Mouse (Mus musculus): ENCODE measurements around the gene Atp6ap1. TPM values are rescaled to one million over a fixed set of nuclear protein-coding genes. Genes with fewer than 3 reads are reported as not detected.

The Atp6ap1 gene
- polyA plus RNA-seq, 1 experiment, result 120 TPM

DNA sequence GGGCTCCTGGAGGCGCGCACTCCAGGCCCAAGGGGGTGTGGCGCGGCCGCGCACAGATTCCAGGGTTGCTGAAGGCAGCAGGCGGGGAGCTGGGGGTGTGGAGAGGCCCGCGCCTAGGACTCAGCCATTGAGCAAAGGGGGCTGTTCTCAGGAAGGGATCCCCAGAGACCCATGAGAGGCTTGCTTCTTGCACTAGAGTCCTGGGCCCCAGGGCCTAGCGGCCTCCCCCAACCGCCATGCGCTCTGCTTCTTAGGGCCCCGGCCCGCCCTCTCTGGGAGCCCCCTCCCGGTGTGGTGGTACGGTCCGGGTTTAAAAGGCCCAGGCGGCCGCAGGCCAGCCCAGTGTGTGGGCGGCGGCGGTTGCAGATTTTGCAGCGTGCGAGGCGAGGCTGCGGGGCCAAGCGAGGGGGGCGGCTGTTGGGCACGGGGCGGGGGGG, 31.8 kb downstream of the Atp6ap1 start, which contains the start of gene Plxna3:
TSS of gene Plxna3 (plus strand) at position 342 of the 437 bp plus-strand sequence.
- Histone ChIP-seq H3K36me3 (ENCODE audit: control insufficient read depth, insufficient read depth) (no peaks in the 10 kb centered on the region), H3K79me2 (ENCODE audit: control insufficient read depth, insufficient read depth) (peaks cover 26% of the 10 kb centered on the region), H3K79me3 (ENCODE audit: low read depth) (no peaks in the 10 kb centered on the region), H3K4me3 (ENCODE audit: insufficient read depth, poor library complexity, severe bottlenecking) (peak within 1 kb of the TSS; percentile 39), H3ac (ENCODE audit: control insufficient read depth, insufficient read length, low read depth) (peak within 1 kb of the TSS; percentile 84), H3K27me3 (ENCODE audit: control insufficient read depth, insufficient read depth, insufficient read length) (no peaks in the 10 kb centered on the region)
- TF ChIP-seq MYOD1 (IDR thresholded peaks at IDR 0.05; ENCODE audit: control insufficient read depth, insufficient read length, low read depth) (no peak), CEBPB (IDR thresholded peaks at IDR 0.05; ENCODE audit: low read depth) (no peak), FOSL1 (IDR thresholded peaks at IDR 0.05; ENCODE audit: insufficient read depth, low read length, poor library complexity, severe bottlenecking) (no peak), MYOG (IDR thresholded peaks at IDR 0.05; ENCODE audit: control insufficient read depth, extremely low read depth, insufficient read length) (no peak), USF1 (IDR thresholded peaks at IDR 0.05; ENCODE audit: low read depth) (no peak), CTCF (IDR thresholded peaks at IDR 0.05; ENCODE audit: control insufficient read depth, insufficient read depth, insufficient read length) (no peak), MAX (IDR thresholded peaks at IDR 0.05) (peak; percentile 25)

DNA sequence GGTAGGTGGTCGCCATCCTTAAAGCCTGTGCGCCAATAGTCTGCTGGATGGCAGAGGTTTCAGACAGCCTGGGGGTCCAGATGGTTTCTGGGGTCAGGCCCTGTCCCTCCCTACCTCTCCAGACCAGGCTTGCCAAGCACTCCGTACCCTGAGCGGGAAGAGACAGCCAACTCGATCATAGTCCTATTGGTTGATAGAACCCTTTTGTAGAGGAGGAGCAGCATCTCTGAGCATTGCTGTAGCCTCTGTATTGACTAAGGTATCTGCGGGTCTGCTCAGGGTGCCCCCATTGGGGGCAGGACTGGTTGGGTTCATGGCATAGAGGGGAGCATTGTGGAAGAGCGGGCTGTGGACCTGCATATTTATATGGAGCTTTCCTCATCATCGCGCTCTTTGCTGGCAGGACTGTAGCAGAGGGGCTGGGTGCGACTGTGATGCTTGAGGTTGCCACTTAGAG, 32.3 kb downstream of the Atp6ap1 start:
- H3K79me3 ChIP-seq (ENCODE audit: low read depth), result no peaks in the 10 kb centered on the region
- H3K36me3 ChIP-seq (ENCODE audit: control insufficient read depth, insufficient read depth), result no peaks in the 10 kb centered on the region
- no peak for TF ChIP-seq CEBPB (IDR thresholded peaks at IDR 0.05; ENCODE audit: low read depth)
- TF ChIP-seq MAX (IDR thresholded peaks at IDR 0.05), result peak; percentile 4
- peak overlapping the region; percentile 39 for H3K4me3 ChIP-seq (ENCODE audit: insufficient read depth, poor library complexity, severe bottlenecking)
- H3K27me3 ChIP-seq (ENCODE audit: control insufficient read depth, insufficient read depth, insufficient read length), result no peaks in the 10 kb centered on the region
- peaks cover 26% of the 10 kb centered on the region for H3K79me2 ChIP-seq (ENCODE audit: control insufficient read depth, insufficient read depth)
- peak overlapping the region; percentile 84 for H3ac ChIP-seq (ENCODE audit: control insufficient read depth, insufficient read length, low read depth)

GRCm38 (mm10) chrX:74330166-74330930, 33.5 kb downstream of the Atp6ap1 start:
- H3ac ChIP-seq (ENCODE audit: control insufficient read depth, insufficient read length, low read depth), result peak overlapping the region; percentile 12
- no peak for TF ChIP-seq FOSL1 (IDR thresholded peaks at IDR 0.05; ENCODE audit: insufficient read depth, low read length, poor library complexity, severe bottlenecking)
- H3K79me2 ChIP-seq (ENCODE audit: control insufficient read depth, insufficient read depth), result peaks cover 26% of the 10 kb centered on the region
- no peaks in the 10 kb centered on the region for H3K36me3 ChIP-seq (ENCODE audit: control insufficient read depth, insufficient read depth)
- no peaks in the 10 kb centered on the region for H3K27me3 ChIP-seq (ENCODE audit: control insufficient read depth, insufficient read depth, insufficient read length)
- H3K4me3 ChIP-seq (ENCODE audit: insufficient read depth, poor library complexity, severe bottlenecking), result peak overlapping the region; percentile 39
- no peaks in the 10 kb centered on the region for H3K79me3 ChIP-seq (ENCODE audit: low read depth)

DNA sequence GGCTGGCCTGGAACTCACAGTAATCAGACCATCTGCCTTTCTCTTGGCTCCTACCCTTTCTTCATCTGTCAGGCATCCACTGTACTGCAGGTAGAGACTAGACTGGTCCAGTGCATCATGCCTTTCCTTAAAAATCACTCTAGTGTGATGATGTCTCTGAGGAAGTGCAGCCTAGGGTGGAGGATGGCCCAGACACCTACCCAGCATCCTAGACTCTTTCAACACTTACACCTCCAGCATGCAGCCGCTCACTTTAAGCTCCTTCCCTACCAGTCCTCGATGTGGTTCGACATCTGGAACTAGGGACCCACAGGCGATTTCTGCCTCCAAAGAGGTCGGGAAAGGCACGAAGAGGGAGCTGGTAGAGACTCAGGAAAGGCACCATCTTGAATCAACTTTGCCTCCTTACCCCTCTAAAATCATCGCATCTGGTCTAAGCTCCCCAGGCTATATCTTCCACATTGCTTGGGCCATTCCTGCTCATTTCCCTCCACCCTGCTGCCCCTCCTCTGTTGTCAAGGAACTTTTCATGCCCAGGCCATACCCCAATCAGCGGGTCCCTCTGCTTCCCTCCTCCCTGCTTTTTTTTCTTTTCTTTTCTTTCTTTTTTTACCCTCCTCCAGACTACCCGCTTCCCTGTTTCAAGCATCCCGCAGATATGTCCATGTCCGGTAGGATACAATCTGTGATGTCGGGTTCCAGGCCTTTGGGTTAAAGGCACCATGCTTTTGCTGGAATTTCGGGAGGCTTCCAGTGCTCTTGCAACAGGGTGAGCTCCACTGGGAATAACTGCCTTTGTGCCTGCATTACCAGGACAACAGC, 56.0 kb downstream of the Atp6ap1 start:
- H3K4me3 ChIP-seq (ENCODE audit: insufficient read depth, poor library complexity, severe bottlenecking), result peak overlapping the region; percentile 39

GRCm38 (mm10) chrX:74353467-74353770, 56.5 kb downstream of the Atp6ap1 start, which contains the start of gene Lage3:
Gene Lage3, minus strand, starts transcription at chrX:74353618.
- TF ChIP-seq CEBPB (IDR thresholded peaks at IDR 0.05; ENCODE audit: low read depth), result no peak
- no peak for TF ChIP-seq CTCF (IDR thresholded peaks at IDR 0.05; ENCODE audit: control insufficient read depth, insufficient read depth, insufficient read length)
- TF ChIP-seq MYOD1 (IDR thresholded peaks at IDR 0.05; ENCODE audit: control insufficient read depth, insufficient read length, low read depth), result no peak
- no peak for TF ChIP-seq MAX (IDR thresholded peaks at IDR 0.05)
- Histone ChIP-seq H3K27me3 (ENCODE audit: control insufficient read depth, insufficient read depth, insufficient read length) (no peaks in the 10 kb centered on the region), H3K79me3 (ENCODE audit: low read depth) (peaks cover 2% of the 10 kb centered on the region), H3ac (ENCODE audit: control insufficient read depth, insufficient read length, low read depth) (peak within 1 kb of the TSS; percentile 38), H3K4me3 (ENCODE audit: insufficient read depth, poor library complexity, severe bottlenecking) (peak within 1 kb of the TSS; percentile 39), H3K79me2 (ENCODE audit: control insufficient read depth, insufficient read depth) (peaks cover 6% of the 10 kb centered on the region), H3K36me3 (ENCODE audit: control insufficient read depth, insufficient read depth) (peaks cover 3% of the 10 kb centered on the region)

More for the DNA sequence above, 56.0 kb downstream of the Atp6ap1 start:
- Histone ChIP-seq H3K27me3 (ENCODE audit: control insufficient read depth, insufficient read depth, insufficient read length) (no peaks in the 10 kb centered on the region), H3K79me3 (ENCODE audit: low read depth) (peaks cover 2% of the 10 kb centered on the region), H3K79me2 (ENCODE audit: control insufficient read depth, insufficient read depth) (peaks cover 6% of the 10 kb centered on the region), H3K36me3 (ENCODE audit: control insufficient read depth, insufficient read depth) (peaks cover 3% of the 10 kb centered on the region), H3ac (ENCODE audit: control insufficient read depth, insufficient read length, low read depth) (peak overlapping the region; percentile 38)
- no peak for TF ChIP-seq MYOG (IDR thresholded peaks at IDR 0.05; ENCODE audit: control insufficient read depth, extremely low read depth, insufficient read length)
- no peak for TF ChIP-seq USF1 (IDR thresholded peaks at IDR 0.05; ENCODE audit: low read depth)
- TF ChIP-seq MYOD1 (IDR thresholded peaks at IDR 0.05; ENCODE audit: control insufficient read depth, insufficient read length, low read depth), result no peak
- TF ChIP-seq MAX (IDR thresholded peaks at IDR 0.05), result no peak
- TF ChIP-seq CEBPB (IDR thresholded peaks at IDR 0.05; ENCODE audit: low read depth), result no peak
- TF ChIP-seq FOSL1 (IDR thresholded peaks at IDR 0.05; ENCODE audit: insufficient read depth, low read length, poor library complexity, severe bottlenecking), result no peak
- TF ChIP-seq CTCF (IDR thresholded peaks at IDR 0.05; ENCODE audit: control insufficient read depth, insufficient read depth, insufficient read length), result no peak

Small RNA genes lying within 50 kb of the gene (microRNA-seq; reads per million reads assigned to microRNA genes)
- gene Mir7091 (ENCODE audit: borderline microRNAs expressed) (1.1 reads per million, percentile 24 among the genes with 10 or more reads in this experiment), gene Mir7092 (ENCODE audit: borderline microRNAs expressed) (not detected)

Other genes starting within 250 kb of the Atp6ap1 start
- gene Opn1mw, start 169.6 kb upstream of the Atp6ap1 start, polyA plus RNA-seq (2012; fragmentation: generic; extraction: Trizol), result 0.07 TPM
- gene Mecp2, start 161.7 kb upstream of the Atp6ap1 start, polyA plus RNA-seq (2012; fragmentation: generic; extraction: Trizol), result 7.0 TPM
- gene Tex28, start 129.3 kb upstream of the Atp6ap1 start, polyA plus RNA-seq (2012; fragmentation: generic; extraction: Trizol), result not detected
- 0.01 TPM for gene Tktl1, start 119.8 kb upstream of the Atp6ap1 start, polyA plus RNA-seq (2012; fragmentation: generic; extraction: Trizol)
- gene Flna, start 47.3 kb upstream of the Atp6ap1 start, polyA plus RNA-seq (2012; fragmentation: generic; extraction: Trizol), result 1,024 TPM
- gene Emd, start 42.4 kb upstream of the Atp6ap1 start, polyA plus RNA-seq (2012; fragmentation: generic; extraction: Trizol), result 172 TPM
- gene Rpl10, start 26.3 kb upstream of the Atp6ap1 start, polyA plus RNA-seq (2012; fragmentation: generic; extraction: Trizol), result 3,196 TPM
- 18.1 TPM for gene Taz, start 15.2 kb upstream of the Atp6ap1 start, polyA plus RNA-seq (2012; fragmentation: generic; extraction: Trizol)
- 13.9 TPM for gene Dnase1l1, start 14.8 kb upstream of the Atp6ap1 start, polyA plus RNA-seq (2012; fragmentation: generic; extraction: Trizol)
- 95.2 TPM for gene Gdi1, start 7.9 kb downstream of the Atp6ap1 start, polyA plus RNA-seq (2012; fragmentation: generic; extraction: Trizol)
- 45.4 TPM for gene Fam50a, start 15.9 kb downstream of the Atp6ap1 start, polyA plus RNA-seq (2012; fragmentation: generic; extraction: Trizol)
- gene Plxna3, start 32.0 kb downstream of the Atp6ap1 start, polyA plus RNA-seq (2012; fragmentation: generic; extraction: Trizol), result 7.9 TPM
- gene Lage3, start 56.5 kb downstream of the Atp6ap1 start, polyA plus RNA-seq (2012; fragmentation: generic; extraction: Trizol), result 68.7 TPM
- gene Ubl4a, start 76.1 kb downstream of the Atp6ap1 start, polyA plus RNA-seq (2012; fragmentation: generic; extraction: Trizol), result 60.7 TPM
- 18.5 TPM for gene Slc10a3, start 76.3 kb downstream of the Atp6ap1 start, polyA plus RNA-seq (2012; fragmentation: generic; extraction: Trizol)
- gene Fam3a, start 96.2 kb downstream of the Atp6ap1 start, polyA plus RNA-seq (2012; fragmentation: generic; extraction: Trizol), result 11.5 TPM
- gene Ikbkg, start 96.2 kb downstream of the Atp6ap1 start, polyA plus RNA-seq (2012; fragmentation: generic; extraction: Trizol), result 37.1 TPM
- gene G6pdx, start 132.1 kb downstream of the Atp6ap1 start, polyA plus RNA-seq (2012; fragmentation: generic; extraction: Trizol), result 148 TPM
- not detected for gene Gm6880, start 184.3 kb downstream of the Atp6ap1 start, polyA plus RNA-seq (2012; fragmentation: generic; extraction: Trizol)